Mouse (Mus musculus) stomach, postnatal 0 days (tissue): ENCODE data around the gene Tnrc6b. TPM values are rescaled to one million over a fixed set of nuclear protein-coding genes. Genes with fewer than 3 reads are reported as not detected.
A peak's percentile ranks its signal among the peaks of the same experiment; 100 is the strongest.

Experiments
- ATAC-seq: fragments of 200-750 bp; cut with Nextera tagmentation; 2 replicates; pipeline ENCODE4 v1.8.0; 2017; ENCODE audit not compliant: low FRiP score, low TSS enrichment
- DNase-seq: peaks from one replicate; pipeline ENCODE4 v3.0.0-alpha.2; 2016; ENCODE audit warnings: low spot score
- H3K27ac ChIP-seq: fragments of 300-500 bp; sonication (generic); replicated peaks from 2 replicates; pipeline ENCODE4 v1.5.1; 2014; ENCODE audit warnings: mild to moderate bottlenecking, control low read depth
- H3K27me3 ChIP-seq: fragments of 300-500 bp; sonication (generic); 2 replicates; pipeline ENCODE4 v1.6.1; 2014; ENCODE audit warnings: low read length; ENCODE audit not compliant: control insufficient read depth, insufficient read depth
- H3K36me3 ChIP-seq: fragments of 300-500 bp; sonication (generic); 2 replicates; pipeline ENCODE4 v1.6.1; 2014; ENCODE audit warnings: low read length, mixed read lengths; ENCODE audit not compliant: control insufficient read depth, insufficient read depth
- H3K4me1 ChIP-seq: fragments of 300-500 bp; sonication (generic); replicated peaks from 2 replicates; pipeline ENCODE4 v1.6.1; 2014; ENCODE audit warnings: antibody characterized with exemption; ENCODE audit not compliant: control insufficient read depth, insufficient read depth
- H3K4me2 ChIP-seq: fragments of 300-500 bp; sonication (generic); replicated peaks from 2 replicates; pipeline ENCODE4 v1.6.1; 2014; ENCODE audit warnings: low read depth, mild to moderate bottlenecking, control low read depth, moderate library complexity
- H3K4me3 ChIP-seq: fragments of 300-500 bp; sonication (generic); 2 replicates; pipeline ENCODE4 v1.5.1; 2014; ENCODE audit warnings: low read depth, low read length, control low read depth
- H3K9ac ChIP-seq: fragments of 300-500 bp; sonication (generic); 2 replicates; pipeline ENCODE4 v1.6.1; 2014; ENCODE audit warnings: mild to moderate bottlenecking, low read length, control low read depth, mixed read lengths
- H3K9me3 ChIP-seq: fragments of 300-500 bp; sonication (generic); 2 replicates; pipeline ENCODE4 v1.6.1; 2016; ENCODE audit warnings: low read length; ENCODE audit not compliant: control insufficient read depth
- CTCF ChIP-seq: IDR thresholded peaks from 2 replicates; pipeline ENCODE4 v1.5.1; 2016; ENCODE audit warnings: antibody characterized with exemption, low read depth, mild to moderate bottlenecking, moderate library complexity
- EP300 ChIP-seq: optimal IDR thresholded peaks from 2 replicates; pipeline ENCODE3; 2016; ENCODE audit warnings: antibody characterized with exemption
- WGBS: fragments of 180-500 bp; shearing (Covaris S2); extraction: QIAGEN DNeasy Blood & Tissue Kit; methylation state at CpG from one replicate; pipeline ENCODE4 v1.1.7; 2014; 5-methylcytosine and 5-hydroxymethylcytosine counted together
- microRNA-seq: library from miRNA; unstranded; fragments of <30 nt; microRNA quantifications from one replicate; pipeline ENCODE4, GENCODE M21; 2016
- polyA plus RNA-seq: library from polyadenylated mRNA; unstranded; fragments of >200 nt; fragmentation: Nextera tagmentation; extraction: Ambion mirVana; gene quantifications from 2 replicates; pipeline ENCODE4 v1.2.1, GENCODE M21; 2015

Tnrc6b gene
- polyA plus RNA-seq, 1 experiment from 2014 or later, result 8.5 TPM

- H3K27ac ChIP-seq, result peak overlapping the region; percentile 84; the same call in 1 of the 2 replicates
- H3K9ac ChIP-seq, result no peak overlapping the region
These were observed 277.2 kb downstream of the Tnrc6b start for GRCm38 (mm10) chr15:80988331-80988730.

GRCm38 (mm10) chr15:80989712-80990111, 278.6 kb downstream of the Tnrc6b start:
- Histone ChIP-seq H3K27ac (peak overlapping the region; percentile 93), H3K4me3 (no peak overlapping the region), H3K4me1 (no peaks in the 10 kb centered on the region), H3K36me3 (no peaks in the 10 kb centered on the region), H3K27me3 (no peaks in the 10 kb centered on the region), H3K9ac (no peak overlapping the region), H3K9me3 (no peaks in the 10 kb centered on the region), H3K4me2 (no peak overlapping the region; the same call in 1 of the 2 replicates)
- ATAC-seq (peak; percentile 96), DNase-seq (peak; percentile 82)
- TF ChIP-seq EP300 (peak; percentile 58), CTCF (no peak; the same call in 1 of the 2 replicates)
- 35% methylated on average over 3 of the region's 3 CpGs for WGBS

More at GRCm38 (mm10) chr15:80988331-80988730, 277.2 kb downstream of the Tnrc6b start:
- no peak overlapping the region for H3K4me2 ChIP-seq
- TF ChIP-seq CTCF, result no peak
- TF ChIP-seq EP300, result no peak
- ATAC-seq (no peak), DNase-seq (no peak)
- H3K36me3 ChIP-seq, result no peaks in the 10 kb centered on the region
- H3K4me1 ChIP-seq, result no peaks in the 10 kb centered on the region
- H3K4me3 ChIP-seq, result no peak overlapping the region
- H3K27me3 ChIP-seq, result no peaks in the 10 kb centered on the region
- no peaks in the 10 kb centered on the region for H3K9me3 ChIP-seq
- WGBS, result 26% methylated on average over 1 of the region's 1 CpGs

Small RNA genes lying within 50 kb of the gene (microRNA-seq; reads per million reads assigned to microRNA genes)
- gene Mir5113, result 4.5 reads per million, percentile 6 among the genes with 10 or more reads in this experiment

Other genes starting within 250 kb of the Tnrc6b start
- not detected in 2 replicates for gene Enthd1, start 146.2 kb upstream of the Tnrc6b start, polyA plus RNA-seq
- gene Grap2, start 138.7 kb upstream of the Tnrc6b start, polyA plus RNA-seq, result 0.15 and 0.22 TPM in 2 replicates
- gene Fam83f, start 39.5 kb upstream of the Tnrc6b start, polyA plus RNA-seq, result 20.5 and 24.3 TPM in 2 replicates
- gene Adsl, start 237.2 kb downstream of the Tnrc6b start, polyA plus RNA-seq, result 77.0 and 79.7 TPM in 2 replicates